Mouse (Mus musculus) bone marrow macrophage, adult 2 months (primary cell): ENCODE results near the gene Stard10. TPM values are rescaled to one million over a fixed set of nuclear protein-coding genes. Genes with fewer than 3 reads are reported as not detected.

Source experiments
- H3K27ac ChIP-seq: 2 replicates; pipeline ENCODE4 v1.5.1; 2012; ENCODE audit warnings: low read depth, low read length; ENCODE audit not compliant: insufficient read depth
- H3K4me1 ChIP-seq: 2 replicates; pipeline ENCODE4 v1.6.1; 2012; ENCODE audit warnings: low read length; ENCODE audit not compliant: control insufficient read depth, insufficient read depth
- H3K4me3 ChIP-seq: 2 replicates; pipeline ENCODE4 v1.5.1; 2012; ENCODE audit warnings: mild to moderate bottlenecking, low read length, moderate library complexity; ENCODE audit not compliant: insufficient read depth
- CTCF ChIP-seq: IDR thresholded peaks from 2 replicates; pipeline ENCODE4 v1.5.1; 2012; ENCODE audit warnings: low read depth, mild to moderate bottlenecking, low read length, moderate library complexity
- POLR2A ChIP-seq: IDR thresholded peaks from 2 replicates; pipeline ENCODE4 v1.6.1; 2012; ENCODE audit warnings: mild to moderate bottlenecking, low read depth, low read length, borderline replicate concordance
- polyA plus RNA-seq: library from polyadenylated mRNA; stranded (reverse); fragments of >200 nt; gene quantifications from 2 replicates; pipeline ENCODE4 v1.2.4, GENCODE M21; 2012; ENCODE audit not compliant: missing spikeins, insufficient read depth, insufficient read length

Gene Stard10
- polyA plus RNA-seq, 1 experiment: 8.0 TPM

DNA sequence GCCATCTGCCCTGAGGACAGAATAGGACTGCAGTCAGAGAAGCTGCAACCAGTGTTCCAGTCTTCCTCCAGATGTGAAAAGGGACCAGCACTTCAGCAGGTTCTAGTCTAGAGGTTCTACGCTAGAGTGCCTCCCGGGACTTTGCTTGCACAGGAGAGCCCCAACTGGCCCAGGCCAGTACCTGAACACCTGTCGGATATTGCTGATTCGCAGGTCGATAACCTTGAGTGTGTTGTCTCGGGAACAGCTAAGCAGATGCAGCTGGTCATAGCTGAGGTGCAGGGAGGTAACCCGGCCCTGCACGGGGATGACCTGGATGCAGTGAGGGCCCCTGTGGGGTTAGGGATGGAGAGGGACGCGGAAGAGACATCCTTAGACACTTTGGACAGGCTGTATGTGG, 26.5 kb upstream of the Stard10 start:
- no peaks in the 10 kb centered on the region; the same call in 1 of the 2 replicates for H3K4me1 ChIP-seq
- no peak overlapping the region for H3K27ac ChIP-seq
- no peak overlapping the region for H3K4me3 ChIP-seq
- no peak for TF ChIP-seq CTCF
- TF ChIP-seq POLR2A: no peak

GRCm38 (mm10) chr7:101291211-101291610, 25.7 kb upstream of the Stard10 start:
- H3K27ac ChIP-seq: no peak overlapping the region
- TF ChIP-seq CTCF (no peak), POLR2A (no peak)
- no peak overlapping the region for H3K4me3 ChIP-seq
- H3K4me1 ChIP-seq: no peaks in the 10 kb centered on the region

GRCm38 (mm10) chr7:101291641-101292040, 25.2 kb upstream of the Stard10 start:
- no peak overlapping the region for H3K4me3 ChIP-seq
- TF ChIP-seq CTCF (no peak), POLR2A (no peak)
- H3K4me1 ChIP-seq: no peaks in the 10 kb centered on the region
- no peak overlapping the region for H3K27ac ChIP-seq

- TF ChIP-seq POLR2A: no peak
- TF ChIP-seq CTCF: no peak
- H3K4me3 ChIP-seq: no peak overlapping the region
- no peak overlapping the region for H3K27ac ChIP-seq
- H3K4me1 ChIP-seq: no peaks in the 10 kb centered on the region
These were observed 24.8 kb upstream of the Stard10 start for GRCm38 (mm10) chr7:101292086-101292485.

DNA sequence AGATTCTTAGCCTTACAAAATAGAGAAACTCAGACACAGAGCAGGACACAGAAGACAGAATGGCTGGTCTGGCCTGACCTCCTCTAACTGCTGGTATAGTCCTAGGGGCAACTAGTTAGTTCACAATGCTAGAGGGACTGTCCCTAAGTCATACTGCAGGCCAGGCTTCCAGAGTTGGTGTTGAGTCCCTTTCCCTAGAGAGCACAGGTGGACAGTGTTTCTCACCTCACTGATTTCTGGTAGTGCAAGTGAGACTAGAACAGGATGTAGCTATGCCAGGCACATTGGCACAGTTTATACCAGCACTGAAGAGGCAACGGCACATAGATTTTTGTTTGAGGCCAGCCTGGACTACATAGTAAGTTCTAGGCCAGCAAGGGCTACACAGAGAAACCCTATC, 24.2 kb upstream of the Stard10 start:
- no peaks in the 10 kb centered on the region for H3K4me1 ChIP-seq
- TF ChIP-seq POLR2A: no peak
- no peak for TF ChIP-seq CTCF
- H3K4me3 ChIP-seq: no peak overlapping the region
- H3K27ac ChIP-seq: no peak overlapping the region

GRCm38 (mm10) chr7:101293138-101293537, 23.7 kb upstream of the Stard10 start:
- H3K27ac ChIP-seq: no peak overlapping the region
- no peak for TF ChIP-seq POLR2A
- TF ChIP-seq CTCF: no peak
- no peaks in the 10 kb centered on the region for H3K4me1 ChIP-seq
- H3K4me3 ChIP-seq: no peak overlapping the region

GRCm38 (mm10) chr7:101293611-101294010, 23.3 kb upstream of the Stard10 start:
- no peak for TF ChIP-seq POLR2A
- TF ChIP-seq CTCF: no peak
- H3K4me3 ChIP-seq: no peak overlapping the region
- H3K4me1 ChIP-seq: no peaks in the 10 kb centered on the region
- no peak overlapping the region for H3K27ac ChIP-seq

DNA sequence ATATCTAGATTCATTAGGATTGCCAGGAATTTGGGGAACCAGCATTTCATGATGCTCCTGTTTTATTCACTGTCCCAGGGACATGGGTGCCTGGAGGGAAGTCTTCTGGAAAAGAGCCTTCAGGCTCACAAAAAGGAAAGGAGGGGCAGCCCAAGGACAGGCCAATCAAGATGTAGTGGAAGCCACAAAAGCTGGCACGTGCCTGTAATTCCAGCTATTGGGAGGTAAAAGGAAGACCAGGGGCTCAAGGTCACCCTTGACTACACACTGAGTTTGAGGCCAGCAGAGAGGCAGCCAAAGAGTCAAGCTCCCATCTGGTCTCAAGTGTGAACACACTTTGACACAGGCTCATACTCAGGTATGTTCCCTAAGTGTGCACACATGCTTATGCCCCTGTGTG, 21.4 kb upstream of the Stard10 start:
- TF ChIP-seq CTCF (no peak), POLR2A (no peak)
- H3K27ac ChIP-seq: no peak overlapping the region
- no peak overlapping the region for H3K4me3 ChIP-seq
- H3K4me1 ChIP-seq: peaks cover 5% of the 10 kb centered on the region; the same call in 1 of the 2 replicates

DNA sequence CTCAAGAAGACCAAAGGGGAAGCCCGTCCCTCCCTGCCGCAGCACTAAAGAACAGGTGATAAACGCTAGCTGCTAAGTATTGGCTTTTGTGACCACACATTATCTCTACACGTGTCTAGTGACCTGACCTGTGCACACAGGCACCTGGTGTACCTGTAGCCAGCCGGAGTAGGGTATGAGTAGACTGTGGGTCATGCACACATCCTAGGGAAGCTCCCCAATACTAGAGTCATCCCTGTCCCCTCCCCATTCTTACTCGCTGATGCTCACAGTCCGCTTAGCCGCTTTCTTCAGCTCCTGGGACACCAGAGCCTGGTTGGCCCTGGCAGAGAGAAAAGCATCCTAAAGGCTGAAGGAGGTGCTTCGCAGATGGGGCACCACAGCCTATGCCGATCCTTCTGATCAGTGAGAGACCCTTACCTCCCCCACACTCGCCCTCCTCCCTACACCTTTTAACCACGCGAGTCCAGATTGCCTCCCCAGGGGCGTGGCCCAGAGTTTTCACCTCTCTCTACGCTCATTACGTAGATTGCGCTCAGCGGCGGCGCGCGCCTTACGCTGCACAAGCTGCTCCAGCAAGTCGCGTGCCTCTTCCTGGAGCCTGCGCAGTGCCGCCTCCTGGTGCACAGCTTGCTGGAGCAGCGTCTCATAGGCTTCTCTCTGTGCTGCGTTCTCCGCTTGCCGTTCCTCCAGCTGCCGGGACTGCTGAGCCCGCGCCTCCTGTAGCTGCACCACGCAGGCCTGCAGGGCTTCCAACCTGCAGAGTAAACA, 20.4 kb upstream of the Stard10 start:
- TF ChIP-seq CTCF (no peak), POLR2A (no peak)
- no peak overlapping the region for H3K27ac ChIP-seq
- no peak overlapping the region for H3K4me3 ChIP-seq
- peaks cover 10% of the 10 kb centered on the region; the same call in 1 of the 2 replicates for H3K4me1 ChIP-seq

DNA sequence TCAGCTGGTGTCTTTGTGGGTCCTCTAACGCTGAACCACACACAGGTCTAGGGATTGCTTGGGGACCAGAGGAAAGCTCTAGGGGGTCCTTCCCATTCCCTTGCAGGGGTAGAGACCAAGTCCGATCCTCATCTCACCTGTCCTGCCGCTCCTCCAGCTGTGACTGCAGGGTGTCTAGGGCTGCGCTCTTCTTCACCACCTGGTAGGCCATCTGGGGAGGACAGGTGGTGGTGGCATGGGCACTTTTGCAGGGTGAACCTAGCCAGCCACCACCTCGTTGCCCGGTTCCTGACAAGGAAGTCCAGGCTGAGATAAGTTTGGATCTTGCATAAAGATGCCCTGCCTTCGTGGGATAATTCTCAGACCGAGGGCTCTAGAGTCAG, 19.9 kb upstream of the Stard10 start:
- no peak overlapping the region for H3K4me3 ChIP-seq
- H3K4me1 ChIP-seq: peaks cover 10% of the 10 kb centered on the region; the same call in 1 of the 2 replicates
- no peak overlapping the region for H3K27ac ChIP-seq
- no peak for TF ChIP-seq CTCF
- TF ChIP-seq POLR2A: no peak

DNA sequence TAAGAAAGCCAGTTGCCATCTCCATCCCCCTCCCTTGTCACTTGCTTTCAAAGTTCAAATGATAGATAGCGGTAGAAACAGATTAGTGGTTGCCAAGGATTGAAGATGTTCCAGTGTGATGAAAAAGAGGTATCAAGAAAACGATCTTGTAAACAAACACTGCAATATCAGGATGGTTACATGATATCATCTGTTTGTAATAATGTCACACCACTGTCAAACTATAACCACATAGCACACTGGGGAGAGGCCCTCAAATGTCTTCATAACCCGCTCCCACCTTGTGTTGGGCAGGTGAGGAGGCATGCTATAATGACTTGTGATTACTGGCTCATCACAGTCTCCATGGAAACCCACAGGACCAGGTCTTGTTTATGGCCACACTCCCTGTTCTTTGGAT, 18.5 kb upstream of the Stard10 start:
- H3K27ac ChIP-seq: no peak overlapping the region

More for the DNA sequence above, 18.5 kb upstream of the Stard10 start:
- no peak for TF ChIP-seq POLR2A
- no peak for TF ChIP-seq CTCF
- Histone ChIP-seq H3K4me3 (no peak overlapping the region), H3K4me1 (peaks cover 17% of the 10 kb centered on the region)
